Mouse (Mus musculus): ENCODE measurements around the gene Vmn1r19.
"Not testable (repeated sequence)": the region's sequence is repeated elsewhere in the genome, so short reads cannot be mapped to it uniquely, and the experiment has no call there.

Vmn1r19 gene

DNA sequence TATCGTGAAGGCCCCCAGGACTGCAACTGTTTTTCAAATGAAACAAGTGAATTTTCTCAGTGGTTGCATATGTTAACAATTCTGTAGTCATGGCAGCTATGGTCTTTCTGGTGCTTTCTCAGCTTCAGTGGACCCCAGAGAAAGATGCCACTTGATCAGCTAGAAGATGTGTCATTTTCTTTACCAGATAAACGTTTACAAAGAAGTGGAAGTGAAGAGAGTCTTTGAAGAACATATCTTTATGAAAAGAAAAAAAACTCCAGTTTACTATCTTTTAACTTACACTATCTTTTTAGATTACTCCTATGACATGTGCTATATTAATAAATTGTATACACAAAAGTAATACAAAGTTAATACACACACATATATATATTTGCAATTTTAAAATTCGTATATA lies at the start of gene Vmn1r19:
Gene Vmn1r19, plus strand, starts transcription at position 301 of the 400 bp plus-strand sequence.
- ATAC-seq (ENCODE audit: low TSS enrichment) = not testable (repeated sequence)

DNA sequence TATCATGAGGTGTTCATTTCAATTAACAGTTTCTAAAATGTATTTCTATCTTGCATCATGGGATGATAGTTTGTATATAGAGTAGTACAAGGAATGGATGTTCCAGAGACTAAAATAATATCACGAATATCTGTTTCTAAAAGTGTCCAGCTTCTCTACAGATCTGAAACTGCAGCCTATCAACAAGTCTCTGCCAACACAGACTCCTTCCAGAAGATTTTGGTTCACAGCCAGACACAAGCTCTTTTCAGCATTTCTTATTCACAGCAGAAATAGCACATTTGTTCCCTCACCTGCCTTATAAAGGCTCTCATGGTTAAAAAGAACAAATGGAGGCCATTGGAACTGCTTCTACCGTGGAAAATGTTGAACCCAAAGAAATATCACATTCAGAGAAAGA lies 46.7 kb upstream of the Vmn1r19 start:
- ATAC-seq (ENCODE audit: low TSS enrichment) = peak; percentile 93

DNA sequence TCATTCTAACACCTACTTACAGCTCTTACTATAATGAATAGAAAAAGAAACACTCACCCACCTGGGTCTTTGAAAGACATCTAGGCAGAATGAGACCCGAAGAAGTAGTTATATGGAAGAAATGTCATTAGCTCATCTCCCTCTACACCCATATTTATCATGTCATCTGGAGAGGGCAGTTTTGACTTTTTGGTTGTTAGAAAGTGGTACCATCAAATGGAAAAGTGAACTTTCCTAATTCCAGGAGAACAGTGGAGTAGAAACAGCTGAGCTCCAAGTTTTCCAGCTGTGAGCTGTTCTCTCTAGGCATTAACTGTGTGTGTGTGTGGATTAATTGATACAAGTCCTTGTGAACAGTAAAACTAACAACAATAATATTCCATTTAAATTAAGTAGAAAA lies 40.0 kb upstream of the Vmn1r19 start, which contains the start of gene Vmn1r17:
Gene Vmn1r17, minus strand, starts transcription at position 101 of the 400 bp plus-strand sequence.
- no peak for ATAC-seq (ENCODE audit: low TSS enrichment)

DNA sequence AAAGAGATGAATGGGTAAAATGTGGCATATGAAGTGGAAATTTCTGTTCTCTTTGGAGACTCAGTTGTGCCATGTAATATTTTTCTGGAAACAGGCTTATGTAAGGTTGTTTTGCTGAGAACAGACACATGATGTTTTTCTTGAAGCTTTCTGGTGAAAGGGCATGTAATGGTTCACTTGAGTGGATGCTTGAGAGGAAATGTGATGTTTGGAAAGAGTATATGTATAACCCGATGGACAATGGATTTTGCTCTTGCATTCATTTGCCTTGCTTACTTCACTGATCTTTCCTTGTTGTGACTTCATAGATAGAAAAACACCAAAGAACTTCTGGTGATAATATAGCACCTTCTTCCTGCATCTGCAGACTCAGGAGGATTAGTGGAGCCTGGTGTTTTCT lies 37.7 kb upstream of the Vmn1r19 start:
- ATAC-seq (ENCODE audit: low TSS enrichment) = not testable (repeated sequence)

DNA sequence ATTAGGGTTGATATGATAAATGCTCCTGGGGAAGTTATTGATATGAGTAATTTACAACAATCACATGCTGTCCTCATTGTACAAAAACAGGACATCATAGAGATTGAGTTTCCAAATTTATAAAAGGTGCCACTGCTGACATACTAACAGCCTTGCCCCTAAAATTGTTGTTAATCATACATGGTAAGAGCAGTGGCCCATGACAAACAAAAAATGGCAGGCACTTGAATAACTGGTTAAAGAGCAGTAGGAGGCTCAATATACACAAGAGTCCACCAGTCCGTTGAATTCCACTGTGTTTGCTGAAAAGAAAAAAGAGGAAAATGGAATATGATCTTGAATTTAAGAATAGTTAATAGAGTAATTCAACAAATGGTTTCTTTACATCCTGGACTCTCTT lies 36.1 kb upstream of the Vmn1r19 start:
- no peak for ATAC-seq (ENCODE audit: low TSS enrichment)

DNA sequence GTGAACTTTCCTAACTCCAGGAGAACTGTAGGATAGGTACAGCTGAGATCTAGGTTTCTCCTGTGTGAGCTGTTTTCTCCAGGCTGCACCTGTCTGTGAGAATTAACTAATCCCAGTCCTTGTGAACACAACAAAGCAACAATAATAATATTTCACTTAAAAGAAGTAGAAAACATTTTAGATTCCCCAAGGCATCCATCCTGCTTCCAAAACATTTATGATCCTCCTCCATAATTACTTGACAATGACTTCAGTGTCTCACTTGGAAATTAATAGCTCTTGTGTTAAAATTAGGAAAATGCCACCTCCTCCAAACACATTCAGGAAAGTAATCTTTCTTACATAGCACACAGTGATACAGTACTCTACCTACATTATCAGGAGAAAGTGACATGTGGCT lies 7.9 kb upstream of the Vmn1r19 start, which contains the start of gene Vmn1r18:
Gene Vmn1r18, minus strand, starts transcription at position 101 of the 400 bp plus-strand sequence.
- ATAC-seq (ENCODE audit: low TSS enrichment) = no peak

DNA sequence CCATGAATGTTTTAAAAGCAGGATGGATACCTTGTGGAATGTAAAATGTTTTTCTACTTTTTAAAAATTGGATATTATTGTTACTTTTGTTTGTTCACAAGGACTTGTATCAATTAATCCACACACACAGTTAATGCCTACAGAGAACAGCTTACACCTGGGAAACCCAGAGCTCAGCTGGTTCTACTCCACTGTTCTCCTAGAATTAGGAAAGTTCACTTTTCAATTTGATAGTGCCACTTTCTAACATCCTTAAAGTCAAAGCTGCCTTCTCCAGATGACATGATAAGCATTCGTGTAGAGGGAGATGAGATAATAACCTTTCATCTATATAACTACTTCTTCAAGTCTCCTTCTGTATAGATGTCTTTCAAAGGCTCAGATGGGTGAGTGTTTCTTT lies 25.1 kb downstream of the Vmn1r19 start, which contains the start of gene Vmn1r20:
Gene Vmn1r20, plus strand, starts transcription at position 301 of the 400 bp plus-strand sequence.
- no peak for ATAC-seq (ENCODE audit: low TSS enrichment)

DNA sequence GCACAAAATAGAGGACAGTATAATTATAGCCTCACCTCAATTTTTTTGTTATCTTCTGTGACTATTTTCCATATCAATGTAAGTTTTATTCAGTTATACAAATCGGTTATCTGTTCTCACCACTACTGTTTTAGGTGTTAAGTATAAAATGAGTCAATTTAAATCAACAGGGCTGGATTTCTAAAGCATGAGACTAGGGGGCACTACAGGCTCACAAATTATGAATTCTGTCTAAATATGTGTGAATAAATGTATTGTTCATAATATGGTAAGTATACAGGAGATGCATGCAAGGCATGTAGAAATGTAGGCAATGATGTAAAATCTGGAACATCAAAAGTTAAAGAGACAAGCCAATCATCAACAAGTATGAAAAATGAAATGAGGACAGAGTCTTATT lies 27.6 kb downstream of the Vmn1r19 start:
- ATAC-seq (ENCODE audit: low TSS enrichment) = peak; percentile 65; the same call in 1 of the 2 replicates
